Mouse (Mus musculus) midbrain, embryonic 16.5 days (tissue): ENCODE results near the gene Slc15a2. TPM values are rescaled to one million over a fixed set of nuclear protein-coding genes. Genes with fewer than 3 reads are reported as not detected.
A peak's percentile ranks its signal among the peaks of the same experiment; 100 is the strongest.

ENCODE experiments used
- ATAC-seq: fragments of 200-750 bp; cut with Nextera tagmentation; 2 replicates; pipeline ENCODE4 v1.8.0; 2017; ENCODE audit warnings: moderate TSS enrichment
- H3K27ac ChIP-seq: fragments of 300-500 bp; sonication (generic); 2 replicates; pipeline ENCODE4 v1.5.1; 2014; ENCODE audit warnings: mild to moderate bottlenecking, low read length, mixed read lengths
- H3K27me3 ChIP-seq: fragments of 300-500 bp; sonication (generic); 2 replicates; pipeline ENCODE4 v1.6.1; 2014; ENCODE audit warnings: low read depth, low read length, mixed read lengths; ENCODE audit not compliant: control insufficient read depth, insufficient read depth
- H3K36me3 ChIP-seq: fragments of 300-500 bp; sonication (generic); 2 replicates; pipeline ENCODE4 v1.6.1; 2014; ENCODE audit warnings: mild to moderate bottlenecking, low read length, moderate library complexity, mixed read lengths; ENCODE audit not compliant: control insufficient read depth, insufficient read depth
- H3K4me1 ChIP-seq: fragments of 300-500 bp; sonication (generic); 2 replicates; pipeline ENCODE4 v1.6.1; 2014; ENCODE audit warnings: mild to moderate bottlenecking, low read length, mixed read lengths; ENCODE audit not compliant: control insufficient read depth, insufficient read depth
- H3K4me2 ChIP-seq: fragments of 300-500 bp; sonication (generic); 2 replicates; pipeline ENCODE4 v1.6.1; 2014; ENCODE audit warnings: mild to moderate bottlenecking, low read length, mixed read lengths
- H3K4me3 ChIP-seq: fragments of 300-500 bp; sonication (generic); 2 replicates; pipeline ENCODE4 v1.5.1; 2014; ENCODE audit warnings: low read depth, mild to moderate bottlenecking, low read length, moderate library complexity, mixed read lengths
- H3K9ac ChIP-seq: fragments of 300-500 bp; sonication (generic); 2 replicates; pipeline ENCODE4 v1.6.1; 2014; ENCODE audit warnings: low read depth, low read length, mixed read lengths
- H3K9me3 ChIP-seq: fragments of 300-500 bp; sonication (generic); replicated peaks from 2 replicates; pipeline ENCODE4 v1.6.1; 2014; ENCODE audit warnings: mild to moderate bottlenecking, low read length, mixed read lengths; ENCODE audit not compliant: control insufficient read depth, poor library complexity, severe bottlenecking
- WGBS: fragments of 180-500 bp; shearing (Covaris S2); extraction: QIAGEN DNeasy Blood & Tissue Kit; methylation state at CpG from one replicate; pipeline ENCODE4 v1.1.7; 2014; 5-methylcytosine and 5-hydroxymethylcytosine counted together
- polyA plus RNA-seq: library from polyadenylated mRNA; unstranded; fragments of >200 nt; fragmentation: Nextera tagmentation; extraction: Ambion mirVana; gene quantifications from 2 replicates; pipeline ENCODE4 v1.2.1, GENCODE M21; 2015

Gene Slc15a2
- 8.8 and 12.5 TPM in 2 replicates for polyA plus RNA-seq

GRCm38 (mm10) chr16:36784594-36785313 lies at the start of gene Slc15a2:
TSS of gene Slc15a2 (minus strand) at chr16:36784962.
- Histone ChIP-seq H3K4me1 (peaks cover 2% of the 10 kb centered on the region; the same call in 1 of the 2 replicates), H3K9me3 (no peaks in the 10 kb centered on the region), H3K27me3 (no peaks in the 10 kb centered on the region), H3K9ac (no peak within 1 kb of the TSS), H3K4me3 (peak within 1 kb of the TSS; percentile 1; the same call in 1 of the 2 replicates), H3K36me3 (no peaks in the 10 kb centered on the region), H3K27ac (peak within 1 kb of the TSS; percentile 1), H3K4me2 (no peak within 1 kb of the TSS)
- peak; percentile 84 for ATAC-seq
- WGBS = 69% methylated on average over 10 of the region's 10 CpGs

- Histone ChIP-seq H3K4me2 (peak overlapping the region; percentile 63), H3K36me3 (no peaks in the 10 kb centered on the region), H3K9me3 (no peaks in the 10 kb centered on the region), H3K27me3 (peaks cover 3% of the 10 kb centered on the region; the same call in 1 of the 2 replicates), H3K9ac (peak overlapping the region; percentile 91), H3K4me3 (peak overlapping the region; percentile 82), H3K4me1 (peaks cover 18% of the 10 kb centered on the region), H3K27ac (no peak overlapping the region; the same call in 1 of the 2 replicates)
- WGBS = 3% methylated on average over 11 of the region's 11 CpGs
- peak; percentile 49 for ATAC-seq
These were observed 44.1 kb upstream of the Slc15a2 start for GRCm38 (mm10) chr16:36828820-36829219.

GRCm38 (mm10) chr16:36828054-36828786 lies 43.5 kb upstream of the Slc15a2 start, which contains the start of gene Iqcb1:
TSS of gene Iqcb1 (plus strand) at chr16:36828385.
- H3K9ac ChIP-seq = peak within 1 kb of the TSS; percentile 91
- H3K4me1 ChIP-seq = peaks cover 18% of the 10 kb centered on the region
- no peaks in the 10 kb centered on the region for H3K9me3 ChIP-seq
- no peaks in the 10 kb centered on the region for H3K36me3 ChIP-seq
- peaks cover 3% of the 10 kb centered on the region; the same call in 1 of the 2 replicates for H3K27me3 ChIP-seq
- H3K4me3 ChIP-seq = peak within 1 kb of the TSS; percentile 82
- peak within 1 kb of the TSS; percentile 75 for H3K27ac ChIP-seq
- H3K4me2 ChIP-seq = peak within 1 kb of the TSS; percentile 63
- ATAC-seq = peak; percentile 99
- WGBS = under 1% methylated on average over 62 of the region's 64 CpGs

- H3K36me3 ChIP-seq = no peaks in the 10 kb centered on the region
- 2% methylated on average over 11 of the region's 11 CpGs for WGBS
- peak; percentile 50; the same call in 1 of the 2 replicates for ATAC-seq
- peak overlapping the region; percentile 63 for H3K4me2 ChIP-seq
- peak overlapping the region; percentile 91; the same call in 1 of the 2 replicates for H3K9ac ChIP-seq
- peaks cover 18% of the 10 kb centered on the region for H3K4me1 ChIP-seq
- no peak overlapping the region for H3K27ac ChIP-seq
- peak overlapping the region; percentile 82 for H3K4me3 ChIP-seq
- peaks cover 3% of the 10 kb centered on the region; the same call in 1 of the 2 replicates for H3K27me3 ChIP-seq
- no peaks in the 10 kb centered on the region for H3K9me3 ChIP-seq
These were observed 42.9 kb upstream of the Slc15a2 start for GRCm38 (mm10) chr16:36827611-36828053.

GRCm38 (mm10) chr16:36821474-36821873 lies 36.7 kb upstream of the Slc15a2 start:
- WGBS = 10% methylated on average over 3 of the region's 3 CpGs

GRCm38 (mm10) chr16:36820747-36821146 lies 36.0 kb upstream of the Slc15a2 start:
- H3K27me3 ChIP-seq = no peaks in the 10 kb centered on the region
- no peak overlapping the region for H3K27ac ChIP-seq
- no peaks in the 10 kb centered on the region for H3K4me1 ChIP-seq
- 85% methylated on average over 3 of the region's 3 CpGs for WGBS
- no peaks in the 10 kb centered on the region for H3K36me3 ChIP-seq
- no peak overlapping the region for H3K4me3 ChIP-seq
- no peaks in the 10 kb centered on the region for H3K9me3 ChIP-seq
- no peak for ATAC-seq
- H3K4me2 ChIP-seq = no peak overlapping the region
- H3K9ac ChIP-seq = no peak overlapping the region

More at GRCm38 (mm10) chr16:36821474-36821873, 36.7 kb upstream of the Slc15a2 start:
- Histone ChIP-seq H3K27me3 (no peaks in the 10 kb centered on the region), H3K27ac (no peak overlapping the region), H3K4me2 (no peak overlapping the region), H3K4me1 (no peaks in the 10 kb centered on the region), H3K36me3 (no peaks in the 10 kb centered on the region), H3K9me3 (no peaks in the 10 kb centered on the region), H3K9ac (no peak overlapping the region), H3K4me3 (no peak overlapping the region)
- no peak for ATAC-seq

- Histone ChIP-seq H3K9ac (no peak overlapping the region), H3K27ac (no peak overlapping the region), H3K4me3 (no peak overlapping the region), H3K4me1 (no peaks in the 10 kb centered on the region), H3K36me3 (no peaks in the 10 kb centered on the region), H3K27me3 (no peaks in the 10 kb centered on the region), H3K4me2 (no peak overlapping the region), H3K9me3 (no peaks in the 10 kb centered on the region)
- 56% methylated on average over 6 of the region's 6 CpGs for WGBS
- ATAC-seq = no peak
These were observed 35.3 kb upstream of the Slc15a2 start for GRCm38 (mm10) chr16:36820016-36820415.

GRCm38 (mm10) chr16:36817321-36817926 lies 32.7 kb upstream of the Slc15a2 start:
- Histone ChIP-seq H3K27me3 (no peaks in the 10 kb centered on the region), H3K9ac (no peak overlapping the region), H3K4me1 (no peaks in the 10 kb centered on the region), H3K27ac (no peak overlapping the region), H3K36me3 (no peaks in the 10 kb centered on the region), H3K4me3 (no peak overlapping the region), H3K9me3 (no peaks in the 10 kb centered on the region), H3K4me2 (no peak overlapping the region)
- WGBS = 17% methylated on average over 7 of the region's 7 CpGs
- peak; percentile 98 for ATAC-seq
